Mouse (Mus musculus): Measurements from ENCODE around the gene Spg11. TPM values are rescaled to one million over a fixed set of nuclear protein-coding genes. Genes with fewer than 3 reads are reported as not detected.

Gene Spg11
- polyA plus RNA-seq, 1 experiment from 2014 or later = 10.8 TPM

DNA sequence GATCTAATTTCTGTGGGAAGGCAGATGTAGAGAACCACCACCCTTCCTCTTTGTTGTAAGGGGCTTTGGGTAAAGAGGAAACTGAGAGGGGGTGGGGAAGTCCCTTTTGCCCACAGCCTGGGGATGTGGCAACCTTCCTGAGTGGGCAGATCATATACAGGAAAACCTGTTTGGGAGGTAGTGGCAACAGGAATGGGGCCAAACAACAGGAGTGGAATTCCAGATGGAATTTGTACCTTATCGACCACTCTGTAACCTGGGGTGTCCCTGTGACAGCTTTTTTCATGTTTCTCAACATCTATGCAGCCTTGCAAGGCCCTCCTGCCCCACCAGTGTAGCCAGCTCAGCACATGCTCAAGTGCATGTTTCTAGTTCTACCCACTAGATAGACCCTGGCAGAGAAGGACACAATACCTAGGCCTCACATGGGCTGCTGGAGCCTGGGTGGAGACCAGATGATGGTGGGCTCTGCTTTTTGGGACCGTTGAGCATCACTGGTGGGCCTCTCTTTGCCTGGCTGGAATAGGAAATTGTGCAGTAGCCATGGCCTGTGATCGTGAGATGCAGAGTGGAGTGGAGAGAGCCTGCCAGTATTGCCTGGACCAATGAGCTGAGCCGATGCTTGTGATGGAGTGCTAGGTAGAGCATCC is 38.0 kb upstream of the Spg11 start:
- Histone ChIP-seq H3K9me3 (ENCODE audit: control insufficient read depth, low read length) (no peaks in the 10 kb centered on the region), H3K27me3 (ENCODE audit: control insufficient read depth, insufficient read depth, low read length) (no peaks in the 10 kb centered on the region), H3K4me1 (replicated peaks; ENCODE audit: control insufficient read depth, insufficient read depth, low read length) (no peaks in the 10 kb centered on the region), H3K4me2 (replicated peaks) (no peak overlapping the region), H3K4me3 (replicated peaks; ENCODE audit: low read length) (no peak overlapping the region), H3K27ac (no peak overlapping the region), H3K36me3 (replicated peaks; ENCODE audit: control insufficient read depth, insufficient read depth) (no peaks in the 10 kb centered on the region), H3K9ac (no peak overlapping the region)
- no peak for DNase-seq (ENCODE audit: low spot score)
- WGBS = 93% methylated on average over 4 of the region's 4 CpGs
- no peak for ATAC-seq (ENCODE audit: low FRiP score)

DNA sequence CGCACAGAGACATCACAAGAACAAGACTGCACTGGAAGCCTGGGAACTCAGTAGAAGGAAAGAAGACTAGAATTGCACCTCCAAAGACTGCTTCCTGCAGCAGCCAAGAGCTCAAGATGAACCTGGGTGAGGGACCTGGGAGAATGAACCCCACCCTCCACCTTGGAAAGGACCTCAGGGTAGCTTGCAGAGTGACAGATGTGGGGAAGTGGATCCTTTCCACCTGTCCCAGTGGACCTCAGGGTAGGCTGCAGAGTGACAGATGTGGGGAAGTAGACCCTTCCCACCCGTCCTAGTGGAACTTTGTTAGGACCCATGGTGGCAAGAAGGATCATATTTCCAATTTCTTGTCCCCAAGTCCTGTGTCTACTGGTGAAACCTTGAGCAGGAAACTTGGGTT is 37.1 kb upstream of the Spg11 start:
- Histone ChIP-seq H3K9me3 (ENCODE audit: control insufficient read depth, low read length) (no peaks in the 10 kb centered on the region), H3K27ac (no peak overlapping the region), H3K4me3 (replicated peaks; ENCODE audit: low read length) (no peak overlapping the region), H3K9ac (no peak overlapping the region), H3K4me2 (replicated peaks) (no peak overlapping the region), H3K27me3 (ENCODE audit: control insufficient read depth, insufficient read depth, low read length) (no peaks in the 10 kb centered on the region), H3K4me1 (replicated peaks; ENCODE audit: control insufficient read depth, insufficient read depth, low read length) (no peaks in the 10 kb centered on the region), H3K36me3 (replicated peaks; ENCODE audit: control insufficient read depth, insufficient read depth) (no peaks in the 10 kb centered on the region)
- WGBS = 75% methylated on average over 2 of the region's 2 CpGs
- ATAC-seq (ENCODE audit: low FRiP score) (no peak), DNase-seq (ENCODE audit: low spot score) (no peak)

DNA sequence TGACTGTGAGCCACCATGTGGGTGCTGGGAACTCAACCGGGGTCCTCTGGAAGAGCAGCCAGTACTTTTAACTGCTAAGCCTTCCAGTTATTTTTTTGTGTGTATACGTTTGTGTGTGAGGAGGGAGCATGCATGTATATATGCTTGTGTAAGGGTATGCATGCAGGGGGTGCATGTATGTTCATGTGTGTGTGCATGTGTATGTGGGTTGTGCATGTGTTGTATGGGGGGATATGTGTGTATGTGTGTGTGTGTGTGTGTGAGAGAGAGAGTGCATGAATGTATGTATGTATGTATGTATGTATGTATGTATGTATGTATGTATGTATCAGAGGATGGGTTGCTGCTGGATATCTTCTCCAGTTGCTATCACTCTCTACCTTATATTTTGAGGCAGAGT is 36.3 kb upstream of the Spg11 start:
- Histone ChIP-seq H3K9ac (no peak overlapping the region), H3K27ac (no peak overlapping the region), H3K27me3 (ENCODE audit: control insufficient read depth, insufficient read depth, low read length) (no peaks in the 10 kb centered on the region), H3K9me3 (ENCODE audit: control insufficient read depth, low read length) (no peaks in the 10 kb centered on the region), H3K36me3 (replicated peaks; ENCODE audit: control insufficient read depth, insufficient read depth) (no peaks in the 10 kb centered on the region), H3K4me3 (replicated peaks; ENCODE audit: low read length) (no peak overlapping the region), H3K4me2 (replicated peaks) (no peak overlapping the region), H3K4me1 (replicated peaks; ENCODE audit: control insufficient read depth, insufficient read depth, low read length) (no peaks in the 10 kb centered on the region)
- 96% methylated on average over 2 of the region's 2 CpGs for WGBS
- DNase-seq (ENCODE audit: low spot score) (no peak), ATAC-seq (ENCODE audit: low FRiP score) (no peak)

DNA sequence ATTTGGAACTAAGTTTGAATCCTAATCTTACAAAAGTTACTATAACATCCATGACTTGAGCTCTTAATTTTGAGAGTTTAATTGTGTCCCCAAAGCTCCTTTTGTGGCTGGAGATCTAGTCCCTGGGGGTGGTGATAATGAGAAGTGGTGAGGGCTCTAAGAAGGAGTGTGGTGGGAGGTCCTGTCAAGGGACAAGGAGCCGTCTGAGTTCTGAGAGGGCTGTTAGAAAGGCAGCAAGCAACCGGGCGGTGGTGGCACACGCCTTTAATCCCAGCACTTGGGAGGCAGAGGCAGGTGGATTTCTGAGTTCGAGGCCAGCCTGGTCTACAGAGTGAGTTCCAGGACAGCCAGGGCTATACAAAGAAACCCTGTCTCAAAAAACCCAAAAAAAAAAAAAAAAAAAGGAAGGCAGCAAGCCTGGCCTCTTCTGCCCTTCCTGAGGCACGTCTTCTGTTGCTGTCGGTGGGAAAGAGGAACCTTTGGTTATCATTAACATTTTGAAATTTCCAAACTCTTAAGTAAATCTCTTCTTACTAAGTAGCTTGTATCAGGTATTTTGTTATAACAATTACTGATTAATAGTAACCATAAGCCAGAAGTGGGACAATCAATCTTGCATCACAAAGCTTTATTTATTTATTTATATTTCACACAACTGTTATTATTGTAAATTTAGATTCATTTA is 35.6 kb upstream of the Spg11 start:
- 85% methylated on average over 7 of the region's 7 CpGs for WGBS

DNA sequence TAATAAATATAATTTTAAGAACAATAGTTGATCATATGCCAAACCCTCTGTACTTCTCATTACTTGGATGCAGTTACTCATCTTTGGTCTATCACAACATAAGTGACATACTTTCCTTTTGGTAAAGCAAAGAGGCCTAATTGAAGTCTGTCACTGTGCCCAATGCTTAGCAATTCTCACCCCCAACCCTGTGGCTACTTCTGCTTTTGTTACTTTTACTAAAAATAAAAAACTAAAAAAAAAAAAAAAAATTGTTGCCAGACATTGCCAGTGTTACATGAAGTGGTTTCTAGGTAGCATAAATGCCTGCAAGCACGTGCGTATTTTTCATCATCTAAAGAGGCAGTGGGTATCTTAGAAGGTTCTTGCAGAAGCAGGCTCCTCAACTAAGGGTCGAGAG is 34.7 kb upstream of the Spg11 start:
- ATAC-seq (ENCODE audit: low FRiP score) = no peak
- H3K27ac ChIP-seq = no peak overlapping the region
- no peak for DNase-seq (ENCODE audit: low spot score)
- WGBS = 78% methylated on average over 3 of the region's 3 CpGs
- H3K9ac ChIP-seq = no peak overlapping the region
- no peaks in the 10 kb centered on the region for H3K4me1 ChIP-seq (replicated peaks; ENCODE audit: control insufficient read depth, insufficient read depth, low read length)
- no peak overlapping the region for H3K4me2 ChIP-seq (replicated peaks)
- 0 out of 2 replicates have a peak, but pooled peaks cover 3% of the 10 kb centered on the region for H3K27me3 ChIP-seq (ENCODE audit: control insufficient read depth, insufficient read depth, low read length)
- H3K36me3 ChIP-seq (replicated peaks; ENCODE audit: control insufficient read depth, insufficient read depth) = no peaks in the 10 kb centered on the region
- H3K9me3 ChIP-seq (ENCODE audit: control insufficient read depth, low read length) = no peaks in the 10 kb centered on the region
- no peak overlapping the region for H3K4me3 ChIP-seq (replicated peaks; ENCODE audit: low read length)

More for the DNA sequence above, 35.6 kb upstream of the Spg11 start:
- no peak overlapping the region for H3K27ac ChIP-seq
- no peak for ATAC-seq (ENCODE audit: low FRiP score)
- no peak overlapping the region for H3K9ac ChIP-seq
- H3K9me3 ChIP-seq (ENCODE audit: control insufficient read depth, low read length) = no peaks in the 10 kb centered on the region
- H3K4me1 ChIP-seq (replicated peaks; ENCODE audit: control insufficient read depth, insufficient read depth, low read length) = no peaks in the 10 kb centered on the region
- no peak overlapping the region for H3K4me2 ChIP-seq (replicated peaks)
- H3K27me3 ChIP-seq (ENCODE audit: control insufficient read depth, insufficient read depth, low read length) = no peaks in the 10 kb centered on the region
- H3K36me3 ChIP-seq (replicated peaks; ENCODE audit: control insufficient read depth, insufficient read depth) = no peaks in the 10 kb centered on the region
- no peak overlapping the region for H3K4me3 ChIP-seq (replicated peaks; ENCODE audit: low read length)
- no peak for DNase-seq (ENCODE audit: low spot score)

DNA sequence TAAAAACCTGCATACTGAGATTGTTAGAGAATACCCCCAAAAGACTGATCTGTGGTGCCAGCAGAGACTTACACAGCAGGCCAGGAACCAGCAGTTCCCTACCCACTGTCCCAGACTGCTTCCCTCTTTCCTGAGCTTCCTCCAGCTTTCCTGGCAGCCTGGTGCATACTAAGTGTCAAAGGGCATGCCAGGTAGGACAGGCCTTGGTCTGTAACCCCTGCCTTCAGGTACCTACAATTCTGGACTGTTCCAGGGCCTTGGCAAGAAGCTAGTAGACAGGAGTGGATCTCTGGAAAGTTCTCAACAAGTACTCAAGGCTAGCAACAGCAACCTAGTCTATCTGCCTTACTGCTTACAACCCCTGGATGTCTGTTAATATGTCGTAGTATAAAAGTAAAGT is 33.0 kb upstream of the Spg11 start:
- 100% methylated on average over 1 of the region's 1 CpGs for WGBS
- Histone ChIP-seq H3K27me3 (ENCODE audit: control insufficient read depth, insufficient read depth, low read length) (0 out of 2 replicates have a peak, but pooled peaks cover 3% of the 10 kb centered on the region), H3K4me3 (replicated peaks; ENCODE audit: low read length) (no peak overlapping the region), H3K36me3 (replicated peaks; ENCODE audit: control insufficient read depth, insufficient read depth) (no peaks in the 10 kb centered on the region), H3K9ac (no peak overlapping the region), H3K9me3 (ENCODE audit: control insufficient read depth, low read length) (no peaks in the 10 kb centered on the region), H3K4me2 (replicated peaks) (no peak overlapping the region), H3K4me1 (replicated peaks; ENCODE audit: control insufficient read depth, insufficient read depth, low read length) (no peaks in the 10 kb centered on the region), H3K27ac (no peak overlapping the region)
- DNase-seq (ENCODE audit: low spot score) = no peak
- ATAC-seq (ENCODE audit: low FRiP score) = no peak

DNA sequence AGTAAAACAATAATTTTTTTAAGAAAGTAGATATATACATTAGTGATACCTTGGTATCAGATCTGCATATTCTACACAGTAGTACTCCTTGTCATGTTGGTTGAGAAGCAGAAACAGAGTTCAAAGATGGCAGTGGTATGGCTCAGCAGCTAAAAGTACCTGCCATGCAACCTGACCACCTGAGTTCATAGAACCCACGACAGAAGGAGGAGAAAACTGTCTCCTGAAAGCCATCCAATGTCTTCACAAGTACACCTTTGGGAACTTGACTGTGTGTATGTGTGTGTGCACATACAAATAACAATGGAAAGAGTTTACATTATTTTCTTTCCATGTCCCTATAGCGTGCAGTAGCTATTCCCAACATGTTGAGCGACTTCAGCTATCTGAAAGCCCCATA is 31.5 kb upstream of the Spg11 start:
- Histone ChIP-seq H3K4me3 (replicated peaks; ENCODE audit: low read length) (no peak overlapping the region), H3K9ac (no peak overlapping the region), H3K4me2 (replicated peaks) (no peak overlapping the region), H3K36me3 (replicated peaks; ENCODE audit: control insufficient read depth, insufficient read depth) (no peaks in the 10 kb centered on the region), H3K27ac (no peak overlapping the region), H3K4me1 (replicated peaks; ENCODE audit: control insufficient read depth, insufficient read depth, low read length) (no peaks in the 10 kb centered on the region), H3K27me3 (ENCODE audit: control insufficient read depth, insufficient read depth, low read length) (0 out of 2 replicates have a peak, but pooled peaks cover 3% of the 10 kb centered on the region), H3K9me3 (ENCODE audit: control insufficient read depth, low read length) (no peaks in the 10 kb centered on the region)
- ATAC-seq (ENCODE audit: low FRiP score) = no peak
- DNase-seq (ENCODE audit: low spot score) = no peak
- WGBS = 80% methylated on average over 3 of the region's 3 CpGs

DNA sequence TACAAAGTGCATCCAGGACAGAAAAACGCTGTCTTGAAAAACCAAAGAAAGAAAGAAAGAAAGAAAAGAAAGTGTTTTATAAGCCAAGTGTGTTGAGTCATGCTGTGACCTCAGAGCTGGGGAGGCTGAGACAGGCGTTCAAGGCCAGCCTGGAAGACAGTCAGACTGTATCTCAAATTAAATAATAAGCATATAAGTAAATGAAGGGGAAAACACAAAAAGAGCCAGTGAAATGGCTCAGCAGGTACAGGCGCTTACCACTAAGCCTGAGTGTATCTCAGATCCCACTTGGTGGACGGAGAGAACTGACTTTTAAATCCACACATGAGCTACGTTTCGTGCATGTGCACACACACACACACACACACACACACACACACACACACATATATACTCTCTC is 31.1 kb upstream of the Spg11 start:
- DNase-seq (ENCODE audit: low spot score) (no peak), ATAC-seq (ENCODE audit: low FRiP score) (no peak)
- 0 out of 2 replicates have a peak, but pooled peaks cover 3% of the 10 kb centered on the region for H3K27me3 ChIP-seq (ENCODE audit: control insufficient read depth, insufficient read depth, low read length)
- H3K4me3 ChIP-seq (replicated peaks; ENCODE audit: low read length) = no peak overlapping the region
- no peak overlapping the region for H3K4me2 ChIP-seq (replicated peaks)
- no peaks in the 10 kb centered on the region for H3K9me3 ChIP-seq (ENCODE audit: control insufficient read depth, low read length)
- WGBS = 99% methylated on average over 6 of the region's 6 CpGs
- H3K36me3 ChIP-seq (replicated peaks; ENCODE audit: control insufficient read depth, insufficient read depth) = no peaks in the 10 kb centered on the region
- no peak overlapping the region for H3K9ac ChIP-seq
- H3K27ac ChIP-seq = no peak overlapping the region
- H3K4me1 ChIP-seq (replicated peaks; ENCODE audit: control insufficient read depth, insufficient read depth, low read length) = no peaks in the 10 kb centered on the region

DNA sequence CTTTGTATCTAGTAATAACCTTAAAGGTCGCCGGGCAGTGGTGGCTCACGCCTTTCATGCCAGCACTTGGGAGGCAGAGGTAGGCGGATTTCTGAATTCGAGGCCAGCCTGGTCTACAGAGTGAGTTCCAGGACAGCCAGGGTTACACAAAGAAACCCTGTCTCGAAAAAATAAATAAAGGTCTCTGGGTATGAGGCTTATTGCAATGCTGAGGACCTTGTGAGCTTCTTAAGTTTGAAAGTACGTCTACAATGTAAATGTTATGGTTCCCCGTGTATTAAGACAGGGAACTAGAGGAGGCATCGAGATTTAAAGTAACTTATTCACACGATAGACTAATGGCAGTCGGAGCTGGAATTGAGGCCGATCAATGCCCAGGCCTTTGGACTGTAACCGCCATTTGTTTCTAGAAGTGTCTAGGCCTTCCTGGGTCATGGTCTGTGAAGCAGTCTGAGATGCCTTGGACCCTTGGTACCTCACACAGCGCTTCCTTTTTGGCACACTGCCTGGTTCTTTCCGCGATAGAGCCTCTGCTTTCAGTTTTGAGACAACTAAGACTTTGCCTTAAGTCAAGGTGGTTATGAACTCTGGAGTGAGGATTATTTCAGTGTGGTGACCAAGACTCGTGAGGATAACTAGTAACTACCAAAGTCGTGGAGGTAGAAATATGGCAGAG is 30.2 kb upstream of the Spg11 start:
- no peak for ATAC-seq (ENCODE audit: low FRiP score)
- Histone ChIP-seq H3K27ac (no peak overlapping the region), H3K9ac (peak overlapping the region; percentile 62), H3K4me2 (replicated peaks) (peak overlapping the region; percentile 77), H3K9me3 (ENCODE audit: control insufficient read depth, low read length) (no peaks in the 10 kb centered on the region), H3K4me1 (replicated peaks; ENCODE audit: control insufficient read depth, insufficient read depth, low read length) (no peaks in the 10 kb centered on the region), H3K36me3 (replicated peaks; ENCODE audit: control insufficient read depth, insufficient read depth) (no peaks in the 10 kb centered on the region), H3K4me3 (replicated peaks; ENCODE audit: low read length) (peak overlapping the region; percentile 45), H3K27me3 (ENCODE audit: control insufficient read depth, insufficient read depth, low read length) (0 out of 2 replicates have a peak, but pooled peaks cover 3% of the 10 kb centered on the region)
- WGBS = 35% methylated on average over 18 of the region's 18 CpGs
- peak; percentile 36 for DNase-seq (ENCODE audit: low spot score)
